Comparison of ENCODE assay signal across 28 mouse cellular contexts in genomic region chr2:26305555-26305954, GRCm38 (mm10). TPM values are rescaled to one million over a fixed set of nuclear protein-coding genes. Genes with fewer than 3 reads are reported as not detected.
"Had no signal": no experiment of that assay in that cellular context is flagged by ENCODE, and none has a peak within 500 bp of the region (broad histone marks: within the 10 kb centered on the region; RNA-seq: fewer than 3 reads in every experiment).

No protein-coding gene starts in this region.

- H3K4me3 ChIP-seq: heart, adult 2 months; heart, embryonic 13.5 days; heart, embryonic 15.5 days; hindbrain, embryonic 13.5 days; hindbrain, embryonic 15.5 days; kidney, embryonic 15.5 days; limb, embryonic 13.5 days; limb, embryonic 15.5 days; liver, embryonic 12.5 days had no signal

- H3K4me2 ChIP-seq: heart, embryonic 11.5 days; heart, embryonic 13.5 days; heart, embryonic 15.5 days; hindbrain, embryonic 13.5 days; hindbrain, embryonic 15.5 days; kidney, embryonic 15.5 days; limb, embryonic 13.5 days; limb, embryonic 15.5 days; liver, embryonic 12.5 days had no signal

- H3K4me1 ChIP-seq: liver, embryonic 12.5 days had no signal

- H3K9me3 ChIP-seq: heart, embryonic 13.5 days; heart, embryonic 15.5 days; hindbrain, embryonic 13.5 days; hindbrain, embryonic 15.5 days; kidney, embryonic 15.5 days; limb, embryonic 13.5 days; limb, embryonic 15.5 days; liver, embryonic 12.5 days had no signal

- H3K27ac ChIP-seq: heart, adult 2 months; heart, embryonic 13.5 days; heart, embryonic 15.5 days; hindbrain, embryonic 13.5 days; hindbrain, embryonic 15.5 days; hindbrain, postnatal 0 days; kidney, embryonic 15.5 days; kidney, postnatal 0 days; limb, embryonic 13.5 days; limb, embryonic 15.5 days; liver, embryonic 12.5 days had no signal

- DNase-seq: gastrocnemius, postnatal 14 days; gastrocnemius, postnatal 36 days; heart, adult 11 months; heart, adult 2 months; heart, postnatal 14 days; heart, postnatal 36 days; kidney, adult 11 months; kidney, adult 2 months; kidney, adult 9 months; kidney, postnatal 14 days; kidney, postnatal 36 days; layer of hippocampus, adult 9-11 months; layer of hippocampus, postnatal 36 days; left cerebral cortex, postnatal 4 days had no signal

- H3K36me3 ChIP-seq: heart, embryonic 13.5 days; heart, embryonic 15.5 days; hindbrain, embryonic 13.5 days; hindbrain, embryonic 15.5 days; kidney, embryonic 15.5 days; limb, embryonic 13.5 days; limb, embryonic 15.5 days; liver, embryonic 12.5 days had no signal

- H3K9ac ChIP-seq: heart, embryonic 13.5 days; heart, embryonic 15.5 days; hindbrain, embryonic 13.5 days; hindbrain, embryonic 15.5 days; kidney, embryonic 15.5 days; limb, embryonic 13.5 days; limb, embryonic 15.5 days; liver, embryonic 12.5 days had no signal

- ATAC-seq: hindbrain, postnatal 0 days; intestine, embryonic 16.5 days; liver, embryonic 12.5 days had no signal

- H3K27me3 ChIP-seq: heart, embryonic 13.5 days; heart, embryonic 15.5 days; hindbrain, embryonic 13.5 days; hindbrain, embryonic 15.5 days; kidney, embryonic 15.5 days; limb, embryonic 13.5 days; limb, embryonic 15.5 days had no signal

RNA-seq across cellular contexts. Expression of gene Ccdc187, which starts 11.2 kb away (rescaled TPM):
- polyA plus RNA-seq: kidney, postnatal 0 days; limb, embryonic 11.5 days; liver, adult 2 months had no signal
